Mouse (Mus musculus) adrenal gland, postnatal 36 days (tissue): ENCODE results near the gene Slc10a1. TPM values are rescaled to one million over a fixed set of nuclear protein-coding genes. Genes with fewer than 3 reads are reported as not detected.
A peak's percentile ranks its signal among the peaks of the same experiment; 100 is the strongest.

Experiments used
- DNase-seq, 2 experiments: peaks; one replicate each; pipeline ENCODE4 v3.0.0; 2021; ENCODE audit warnings: mixed read lengths in 1 of 2
- total RNA-seq, 2 experiments: library from RNA; stranded (reverse); gene quantifications; 2 replicates each; pipeline ENCODE4 v1.2.3; 2021

The Slc10a1 gene
- total RNA-seq, 2 experiments from 2014 or later, result not detected

DNA sequence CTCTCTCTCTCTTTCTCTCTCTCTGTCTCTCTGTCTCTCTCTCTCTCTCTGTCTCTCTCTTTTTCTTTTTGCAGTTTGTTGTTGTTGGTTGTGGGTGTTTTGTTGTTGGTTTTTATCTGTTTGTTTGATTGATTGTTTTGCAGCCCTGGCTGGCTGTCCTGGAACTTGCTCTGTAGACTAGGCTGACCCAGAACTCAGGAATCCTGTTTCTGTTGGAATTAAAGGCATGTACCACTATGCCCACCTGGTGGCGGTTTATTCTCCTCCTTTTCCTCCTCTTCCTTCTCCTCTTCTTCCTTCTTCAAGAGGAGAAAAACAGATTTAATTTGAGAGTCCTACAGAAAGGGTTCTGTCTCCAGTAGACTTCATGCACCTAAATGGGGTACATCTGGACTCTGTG, 41.0 kb downstream of the Slc10a1 start:
- DNase-seq, result no peak

- no peak for DNase-seq
These were observed 42.0 kb downstream of the Slc10a1 start for GRCm38 (mm10) chr12:80926550-80926949.

DNA sequence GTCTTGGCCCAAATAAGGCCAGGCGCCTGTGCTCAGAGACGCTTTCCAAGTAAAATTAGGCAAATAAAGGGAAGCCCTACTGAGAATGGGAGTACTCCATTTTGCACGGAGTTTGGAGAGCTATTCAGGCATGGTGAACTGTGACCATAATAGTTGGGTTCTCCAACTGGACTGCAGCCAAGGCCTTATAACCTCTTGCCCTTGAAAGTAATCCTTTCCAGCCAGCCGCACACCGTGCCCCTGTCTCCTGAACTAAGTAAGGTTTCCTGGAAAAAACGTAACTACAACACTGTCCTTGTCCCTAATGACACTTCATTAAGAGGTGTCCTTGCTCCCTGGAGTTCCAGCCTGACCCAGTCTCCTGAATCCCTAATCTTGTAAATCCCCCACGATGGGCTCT, 42.6 kb downstream of the Slc10a1 start:
- DNase-seq, result peak in 1 of 2 experiments; percentile 49

DNA sequence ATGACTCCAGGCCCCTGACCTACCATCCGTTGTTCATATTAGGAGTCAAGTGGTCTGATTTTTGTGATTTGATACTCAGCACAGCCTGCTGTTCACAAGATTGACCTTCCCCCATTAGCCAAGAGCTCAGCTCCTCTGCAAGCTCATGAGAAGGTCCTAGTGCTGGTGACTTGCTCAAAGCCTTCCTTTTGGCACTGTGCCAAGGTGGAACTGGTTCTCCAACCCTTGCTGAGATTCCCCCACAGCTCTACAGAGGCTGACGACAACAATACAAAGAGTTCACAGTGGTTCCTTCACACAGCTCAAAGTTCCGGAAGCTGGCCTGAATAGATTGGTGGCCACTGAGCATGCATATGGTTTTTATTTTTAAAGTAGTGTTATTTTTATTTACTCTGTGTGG, 44.3 kb downstream of the Slc10a1 start:
- DNase-seq, result no peak

DNA sequence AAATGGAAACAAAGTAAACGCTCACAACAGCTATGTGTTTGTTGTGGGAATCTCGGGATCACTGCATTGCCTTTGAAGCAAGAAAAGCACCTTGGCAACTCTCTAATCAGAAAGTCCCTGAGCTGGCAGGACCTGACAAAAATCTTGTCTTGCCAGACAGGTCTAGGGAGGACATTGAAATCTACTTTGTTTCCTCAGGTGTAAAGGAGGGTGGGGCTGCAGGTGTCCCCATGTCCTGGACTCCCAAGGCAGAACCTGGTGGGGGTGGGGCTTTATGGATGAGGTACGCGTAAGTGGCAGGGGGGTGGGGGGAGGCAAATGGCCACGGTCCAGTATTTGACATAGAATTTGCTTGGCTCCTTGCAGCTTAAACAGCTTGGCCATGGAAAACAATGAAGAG, 44.9 kb downstream of the Slc10a1 start:
- no peak for DNase-seq

DNA sequence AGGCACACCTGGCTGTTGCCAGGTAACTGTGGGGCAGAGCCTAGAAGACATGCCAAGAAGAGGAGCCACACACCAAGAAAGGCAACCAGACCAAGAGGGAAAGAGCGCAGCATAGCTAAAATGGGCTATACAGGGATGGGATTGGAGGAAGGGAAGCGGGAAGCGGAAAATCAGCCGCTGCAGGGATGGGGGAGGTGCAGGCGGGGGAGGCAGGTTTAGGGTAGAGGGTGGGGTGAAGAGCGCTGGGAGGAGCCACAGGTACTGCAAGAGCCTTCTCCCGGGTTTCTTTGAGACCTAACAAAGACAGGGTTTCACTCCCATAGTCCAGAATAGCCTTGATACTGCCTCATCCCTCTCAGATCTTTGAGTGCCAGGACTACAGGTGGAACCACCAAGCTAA, 45.6 kb downstream of the Slc10a1 start:
- DNase-seq, result no peak

DNA sequence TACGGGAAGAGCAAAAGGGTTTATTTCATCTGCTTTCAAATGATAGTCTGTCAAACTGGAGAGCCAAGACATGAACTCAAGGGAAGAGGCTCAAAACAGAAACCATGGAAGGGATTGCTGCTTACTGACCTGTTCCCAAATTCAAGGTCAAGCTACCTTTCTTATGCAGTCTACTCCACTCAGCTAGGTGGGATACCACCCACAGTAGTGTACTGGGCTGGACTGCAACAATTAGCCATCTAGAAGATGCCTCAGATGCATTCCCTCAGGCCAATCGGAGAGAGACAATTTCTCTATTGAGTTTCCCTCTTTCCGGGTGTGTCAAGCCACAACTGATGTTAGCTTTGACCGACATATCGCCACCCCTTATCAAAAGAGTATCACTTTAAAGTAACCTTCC, 47.2 kb downstream of the Slc10a1 start:
- no peak for DNase-seq

DNA sequence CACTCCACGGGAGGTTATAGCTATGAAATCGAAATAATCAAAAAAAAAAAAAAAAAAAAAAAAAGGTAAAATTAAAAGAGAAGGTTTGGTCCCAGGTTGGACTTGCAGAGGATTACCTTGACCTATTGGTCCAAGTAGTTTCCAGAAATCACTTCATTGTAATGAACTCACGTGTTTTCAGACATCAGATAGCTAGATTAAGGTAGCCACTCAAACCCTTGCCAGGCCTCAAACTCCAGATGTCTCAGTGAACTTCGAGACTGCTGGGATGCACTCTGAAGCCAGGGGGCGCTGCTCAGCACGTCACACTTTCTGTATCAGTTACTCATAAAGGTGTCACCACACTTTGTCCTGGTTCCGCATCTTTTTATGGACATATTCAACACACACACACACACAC, 50.7 kb downstream of the Slc10a1 start:
- DNase-seq, result peak; percentile 53 to 70

- no peak for DNase-seq
These were observed 58.9 kb downstream of the Slc10a1 start for GRCm38 (mm10) chr12:80909631-80910030.

Other genes with a start within 250 kb of the Slc10a1 start
- not detected for gene Ccdc177, start 208.0 kb downstream of the Slc10a1 start, total RNA-seq
- 10 to 100 TPM; 53.9 to 59.4 TPM for gene Susd6, start 178.2 kb downstream of the Slc10a1 start, total RNA-seq
- gene Srsf5, start 23.2 kb downstream of the Slc10a1 start, total RNA-seq, result 100 to 1,000 TPM; 277 to 316 TPM
- gene Smoc1, start 58.1 kb upstream of the Slc10a1 start, total RNA-seq, result 100 to 1,000 TPM; 143 to 169 TPM